In genomic region chr13:29555160-29555785, GRCm38 (mm10) we compare ENCODE assay signal across 20 mouse cellular contexts.
DNase-seq lines count a peak whose midpoint lies in the region; ATAC-seq and TF ChIP-seq lines count a peak whose summit lies in the region.
"Had no signal": no experiment of that assay in that cellular context is flagged by ENCODE, and none has a peak within 500 bp of the region (broad histone marks: within the 10 kb centered on the region; RNA-seq: fewer than 3 reads in every experiment).

No protein-coding gene starts in this region.

- no peak overlapping the region for H3K4me2 ChIP-seq in hindbrain, embryonic 13.5 days
- H3K4me2 ChIP-seq in hindbrain, embryonic 11.5 days (replicated peaks; ENCODE audit: low read depth, low read length) = no peak overlapping the region
- H3K4me2 ChIP-seq: embryonic facial prominence, embryonic 12.5 days; liver, embryonic 11.5 days had no signal

- 64% methylated on average over 9 of the region's 9 CpGs for WGBS in hindbrain, embryonic 13.5 days
- 85% methylated on average over 9 of the region's 9 CpGs for WGBS in hindbrain, embryonic 11.5 days

- no peaks in the 10 kb centered on the region for H3K27me3 ChIP-seq in hindbrain, embryonic 13.5 days
- no peaks in the 10 kb centered on the region for H3K27me3 ChIP-seq in hindbrain, embryonic 11.5 days (ENCODE audit: control insufficient read depth, insufficient read depth, low read length)
- H3K27me3 ChIP-seq: embryonic facial prominence, embryonic 12.5 days had no signal

- no peak for ATAC-seq in hindbrain, embryonic 13.5 days (ENCODE audit: low FRiP score)
- no peak for ATAC-seq in hindbrain, embryonic 11.5 days (ENCODE audit: low FRiP score)
- ATAC-seq: forebrain, postnatal 0 days had no signal

- no peak overlapping the region for H3K9ac ChIP-seq in hindbrain, embryonic 13.5 days
- no peak overlapping the region for H3K9ac ChIP-seq in hindbrain, embryonic 11.5 days (ENCODE audit: low read depth, low read length)
- H3K9ac ChIP-seq: embryonic facial prominence, embryonic 12.5 days; forebrain, postnatal 0 days had no signal

- H3K27ac ChIP-seq in hindbrain, embryonic 13.5 days = peak overlapping the region; percentile 13; the same call in 1 of the 2 replicates
- no peak overlapping the region for H3K27ac ChIP-seq in hindbrain, embryonic 11.5 days (ENCODE audit: low read depth, low read length)
- peak overlapping the region; percentile 5 for H3K27ac ChIP-seq in left cerebral cortex, adult 2 months
- H3K27ac ChIP-seq: embryonic facial prominence, embryonic 12.5 days; gastrocnemius, adult 2 months; heart, embryonic 10.5 days; hindbrain, embryonic 10.5 days had no signal

- no peak overlapping the region for H3K4me3 ChIP-seq in hindbrain, embryonic 13.5 days
- no peak overlapping the region for H3K4me3 ChIP-seq in hindbrain, embryonic 11.5 days (ENCODE audit: low read depth, low read length)
- no peak overlapping the region for H3K4me3 ChIP-seq in left cerebral cortex, adult 2 months
- H3K4me3 ChIP-seq: embryonic facial prominence, embryonic 12.5 days; gastrocnemius, adult 2 months; heart, embryonic 10.5 days; hindbrain, embryonic 10.5 days; myocyte had no signal

- H3K4me1 ChIP-seq in hindbrain, embryonic 13.5 days (replicated peaks) = peaks cover 22% of the 10 kb centered on the region
- no peaks in the 10 kb centered on the region for H3K4me1 ChIP-seq in hindbrain, embryonic 11.5 days (replicated peaks; ENCODE audit: control insufficient read depth, insufficient read depth, low read length)
- H3K4me1 ChIP-seq: embryonic facial prominence, embryonic 12.5 days; hindbrain, embryonic 10.5 days had no signal

- intact Hi-C loops in left cerebral cortex, adult 2 months (cut with DNase I) = no loop called here

- H3K9me3 ChIP-seq in hindbrain, embryonic 13.5 days = no peaks in the 10 kb centered on the region
- no peaks in the 10 kb centered on the region for H3K9me3 ChIP-seq in hindbrain, embryonic 11.5 days (ENCODE audit: control insufficient read depth, low read length)
- H3K9me3 ChIP-seq: embryonic facial prominence, embryonic 12.5 days; heart, embryonic 10.5 days; hindbrain, embryonic 10.5 days had no signal

- no peak for DNase-seq in hindbrain, embryonic 11.5 days (ENCODE audit: low spot score)
- DNase-seq in left cerebral cortex, adult 2 months (ENCODE audit: extremely low spot score in 1 of 2, low spot score in 2 of 2) = no peak
- no peak for DNase-seq in left cerebral cortex, adult 18-20 months (ENCODE audit: low spot score in 2 of 2)
- peak; percentile 27 for DNase-seq in NIH3T3 (ENCODE audit: low read depth)
- DNase-seq in adrenal gland, postnatal 10 days = peak; percentile 21
- DNase-seq in thymus, postnatal 25 days = no peak
- no peak for DNase-seq in Muller cell, postnatal 12 days (ENCODE audit: inconsistent ontology term)
- DNase-seq: B cell, adult 2 months; cerebellum, adult 9-10 months; forebrain, postnatal 0 days; gastrocnemius, adult 2 months; kidney, adult 8-10 months; lung, adult 18-20 months; lung, postnatal 36 days had no signal

- no peak for TF ChIP-seq CTCF in left cerebral cortex, adult 2 months (IDR thresholded peaks at IDR 0.05)

- no peaks in the 10 kb centered on the region for H3K36me3 ChIP-seq in hindbrain, embryonic 13.5 days
- H3K36me3 ChIP-seq in hindbrain, embryonic 11.5 days (ENCODE audit: control insufficient read depth, insufficient read depth, low read length) = no peaks in the 10 kb centered on the region
- H3K36me3 ChIP-seq: embryonic facial prominence, embryonic 12.5 days; heart, embryonic 10.5 days; hindbrain, embryonic 10.5 days had no signal

Comparison
In these comparisons a context has a peak if more than half of its experiments do, and no peak if none do; other contexts are left out.
1. DNase-seq: peak in NIH3T3 (single experiment) and adrenal gland, postnatal 10 days (single experiment); none in hindbrain, embryonic 11.5 days (single experiment), left cerebral cortex, adult 2 months (0 of 2), left cerebral cortex, adult 18-20 months (0 of 2), thymus, postnatal 25 days (single experiment) and Muller cell, postnatal 12 days (single experiment).